Mouse (Mus musculus): Measurements from ENCODE around the gene Sebox.
A peak's percentile ranks its signal among the peaks of the same experiment; 100 is the strongest.

Gene Sebox

DNA sequence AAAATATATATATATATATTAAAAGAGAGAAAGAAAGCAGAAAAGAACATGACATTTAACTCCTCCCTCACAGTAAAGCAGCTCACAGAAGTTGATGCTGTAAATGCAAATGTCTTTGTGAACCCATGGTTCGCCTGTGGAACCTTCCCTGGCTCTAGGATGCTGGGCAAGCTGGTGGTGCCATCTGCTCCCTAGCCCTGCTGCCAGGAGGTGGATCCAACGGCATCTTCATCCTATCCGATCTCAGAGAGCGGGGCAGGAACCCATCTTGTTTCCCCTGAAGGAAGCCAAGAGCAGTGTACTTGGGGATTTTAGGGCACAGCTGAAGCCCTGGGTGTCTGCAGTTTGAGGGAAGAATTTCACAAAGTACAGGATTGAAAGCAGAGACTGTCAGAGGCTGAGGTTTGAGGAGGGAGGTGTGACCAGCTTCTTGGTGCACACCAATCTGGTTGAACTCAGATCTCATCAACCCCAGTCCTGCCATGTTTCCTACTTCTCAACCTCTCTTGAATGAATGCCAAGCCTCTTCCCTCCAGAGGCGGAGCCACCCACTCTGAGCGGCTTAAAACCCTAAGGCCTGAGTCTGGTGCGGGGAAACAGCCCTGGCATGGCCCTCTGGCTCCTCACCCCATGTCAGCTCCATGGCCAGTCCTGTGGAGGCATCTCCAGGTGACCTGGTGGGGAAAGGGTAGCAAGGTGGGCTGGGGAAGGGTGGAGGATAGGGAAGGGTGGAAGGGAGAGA, at the start of gene Sebox:
TSS of gene Sebox (plus strand) at position 539 of the 742 bp plus-strand sequence.
- no peak for DNase-seq (ENCODE audit: low spot score in 2 of 2)

DNA sequence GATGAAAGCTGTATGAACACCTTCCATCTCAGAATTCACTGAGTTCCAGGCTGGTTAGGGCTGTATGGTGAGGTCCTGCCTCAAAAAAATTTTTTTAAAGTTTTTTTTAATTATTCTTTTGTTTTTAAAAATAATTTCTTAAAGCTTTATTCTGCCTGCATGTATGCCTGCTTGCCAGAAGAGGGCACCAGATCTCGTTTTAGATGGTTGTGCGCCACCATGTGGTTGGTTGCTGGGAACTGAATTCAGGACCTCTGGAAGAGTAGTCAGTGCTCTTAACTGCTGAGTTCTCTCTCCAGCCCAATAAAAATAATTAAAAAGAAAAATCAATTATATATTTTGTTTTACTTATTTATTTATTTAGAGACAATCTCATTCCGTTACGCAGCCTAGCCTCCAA, 49.6 kb upstream of the Sebox start:
- peak in 1 of 2 experiments; percentile 26 for DNase-seq (ENCODE audit: low spot score in 2 of 2)

DNA sequence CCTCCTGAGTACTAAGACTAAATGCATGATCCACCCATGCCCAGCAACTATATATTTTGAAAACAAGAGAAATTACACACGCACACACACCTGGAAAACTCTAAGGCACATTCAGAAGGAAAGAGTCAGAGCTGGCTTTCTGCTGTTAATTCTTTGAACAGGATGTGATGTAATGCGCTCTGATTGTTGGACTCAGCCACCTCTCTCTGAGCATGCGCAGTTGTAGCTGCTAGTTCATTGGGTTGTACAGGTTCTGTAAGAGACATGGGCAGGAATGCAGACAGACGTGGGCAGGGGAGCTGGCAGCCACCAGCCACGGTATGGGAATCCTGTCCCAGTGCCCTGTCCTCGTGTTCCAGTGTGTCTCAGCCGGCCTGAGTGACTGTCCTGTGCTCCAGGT, 49.0 kb upstream of the Sebox start:
- DNase-seq (ENCODE audit: low spot score in 2 of 2), result no peak

DNA sequence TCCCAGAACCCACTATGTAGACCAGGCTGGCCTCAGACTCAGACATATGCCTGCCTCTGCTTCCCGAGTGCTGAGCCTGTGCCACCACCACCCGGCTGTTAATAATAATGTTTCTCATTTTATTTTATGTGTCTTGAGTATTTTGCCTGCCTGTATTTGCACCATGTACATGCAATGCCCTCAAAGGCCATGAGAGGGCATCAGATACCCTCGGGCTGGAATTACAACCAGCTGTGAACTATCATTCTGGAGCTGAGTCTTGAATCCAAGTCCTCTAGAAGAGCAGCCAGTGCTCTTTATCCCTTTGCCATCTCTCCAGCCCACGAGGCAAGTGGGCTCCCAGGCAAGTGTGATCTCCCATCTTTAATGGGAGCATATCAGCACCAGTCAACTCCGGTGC, 47.9 kb upstream of the Sebox start:
- peak in 1 of 2 experiments; percentile 25 for DNase-seq (ENCODE audit: low spot score in 2 of 2)

DNA sequence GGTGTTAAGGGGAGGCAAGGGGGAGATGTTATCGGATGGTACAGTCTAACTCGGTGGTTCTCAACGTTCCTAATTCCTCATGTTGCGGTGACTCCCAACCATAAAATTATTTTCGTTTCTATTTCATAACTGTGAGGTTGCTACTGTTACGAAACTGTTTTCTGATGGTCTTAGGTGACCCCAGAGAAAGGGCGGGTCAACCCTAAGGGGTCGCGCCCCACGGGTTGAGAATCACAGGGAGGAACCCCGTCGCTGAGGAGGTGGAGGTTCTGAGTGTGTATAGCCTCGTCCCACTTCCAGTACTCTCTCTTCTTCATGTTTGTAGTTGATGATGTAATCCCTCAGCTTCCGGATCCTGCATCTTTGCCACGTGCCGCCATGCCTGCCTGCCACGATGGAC, 44.5 kb upstream of the Sebox start:
- no peak for DNase-seq (ENCODE audit: low spot score in 2 of 2)

DNA sequence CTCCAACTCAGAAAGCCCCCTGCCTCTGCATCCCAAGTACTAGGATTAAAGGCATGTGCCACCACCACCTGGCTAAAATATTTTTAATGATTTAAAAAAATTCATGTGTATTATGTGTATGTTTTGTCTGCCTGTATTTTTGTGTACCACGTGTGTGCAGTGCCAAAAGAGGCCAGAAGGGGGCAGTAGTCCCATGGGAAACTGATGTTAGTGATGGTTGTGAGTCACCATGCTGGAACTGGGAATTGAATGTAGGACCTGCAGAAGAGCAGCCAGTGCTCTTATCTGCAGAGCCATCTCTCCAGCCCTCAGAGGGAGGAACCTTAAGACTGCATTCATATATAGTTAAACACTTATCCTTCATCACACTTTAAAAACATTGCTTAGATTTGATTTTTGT, 41.4 kb upstream of the Sebox start:
- DNase-seq (ENCODE audit: low spot score in 2 of 2), result no peak

DNA sequence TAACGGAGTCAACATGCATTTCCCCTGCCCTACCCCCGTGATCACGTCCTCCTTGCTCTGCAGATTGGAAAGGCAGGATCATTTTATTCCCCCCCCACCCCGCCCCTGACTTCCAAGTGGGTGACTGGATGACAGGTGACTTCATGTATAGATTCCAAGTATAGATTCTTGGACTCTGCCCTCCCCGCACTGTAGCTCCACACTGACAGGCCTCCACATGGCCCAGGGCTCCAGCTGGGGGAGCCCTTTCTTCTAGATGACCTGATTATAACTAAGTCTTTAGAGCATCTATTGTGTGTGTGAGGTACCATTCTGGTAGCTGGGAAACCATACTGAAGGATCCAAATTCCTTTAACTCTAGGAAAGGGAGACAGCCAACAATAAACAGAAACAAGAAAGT, 40.6 kb upstream of the Sebox start:
- DNase-seq (ENCODE audit: low spot score in 2 of 2), result no peak

DNA sequence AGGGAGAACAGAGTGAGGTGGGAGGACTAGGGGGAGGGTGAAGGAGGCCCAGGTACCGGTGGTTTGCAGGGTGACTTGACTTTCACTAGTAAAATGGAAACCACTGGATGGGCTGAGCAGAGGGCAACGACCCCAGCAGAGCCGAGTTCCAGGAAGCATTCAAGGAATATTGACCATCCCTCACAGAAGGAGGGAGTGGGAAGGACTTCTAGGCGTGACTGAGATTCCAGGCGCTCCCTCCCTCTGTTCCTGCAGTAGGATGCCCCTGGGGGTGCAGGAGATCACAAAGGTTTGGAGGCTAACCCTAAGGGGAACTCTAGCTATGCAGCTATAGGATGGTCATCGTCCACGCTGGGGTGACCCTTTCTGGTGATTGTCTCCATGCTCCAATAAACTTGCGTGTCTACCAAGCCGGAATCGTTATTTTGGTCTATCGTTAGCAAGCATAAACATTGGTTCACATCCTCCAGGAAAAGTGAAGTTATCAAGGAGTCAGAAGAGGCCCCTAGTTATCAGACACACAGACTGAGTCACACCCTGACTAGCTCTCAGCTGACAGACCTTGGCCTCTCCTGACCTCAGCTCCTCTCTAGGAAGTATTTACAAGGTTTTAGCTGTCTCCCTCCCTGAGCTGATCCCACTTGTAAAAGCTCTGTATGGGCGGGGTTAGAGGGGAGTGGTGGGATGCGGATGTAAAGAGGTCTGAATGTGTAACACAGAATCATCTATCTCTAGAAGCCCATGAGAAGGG, 39.8 kb upstream of the Sebox start:
- DNase-seq (ENCODE audit: low spot score in 2 of 2), result no peak

DNA sequence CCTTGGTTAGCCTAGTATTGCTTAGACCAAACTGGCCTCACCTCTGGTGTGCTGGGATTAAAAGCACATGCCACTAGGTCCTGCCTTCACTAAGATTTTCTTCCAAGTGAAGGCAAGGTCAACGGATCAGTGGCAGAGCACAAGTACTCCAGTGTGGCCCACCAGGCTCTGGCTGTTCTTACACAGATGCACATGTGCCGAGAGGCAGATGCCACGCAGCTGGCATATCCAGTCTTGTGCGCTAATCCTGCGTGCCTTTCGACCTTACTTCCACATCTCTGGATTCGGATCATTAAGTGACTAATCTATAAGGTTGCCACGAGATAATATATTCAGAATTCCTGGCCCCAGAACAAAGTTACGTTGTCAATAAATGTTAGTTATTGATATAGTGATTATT, 38.1 kb upstream of the Sebox start:
- no peak for DNase-seq (ENCODE audit: low spot score in 2 of 2)

DNA sequence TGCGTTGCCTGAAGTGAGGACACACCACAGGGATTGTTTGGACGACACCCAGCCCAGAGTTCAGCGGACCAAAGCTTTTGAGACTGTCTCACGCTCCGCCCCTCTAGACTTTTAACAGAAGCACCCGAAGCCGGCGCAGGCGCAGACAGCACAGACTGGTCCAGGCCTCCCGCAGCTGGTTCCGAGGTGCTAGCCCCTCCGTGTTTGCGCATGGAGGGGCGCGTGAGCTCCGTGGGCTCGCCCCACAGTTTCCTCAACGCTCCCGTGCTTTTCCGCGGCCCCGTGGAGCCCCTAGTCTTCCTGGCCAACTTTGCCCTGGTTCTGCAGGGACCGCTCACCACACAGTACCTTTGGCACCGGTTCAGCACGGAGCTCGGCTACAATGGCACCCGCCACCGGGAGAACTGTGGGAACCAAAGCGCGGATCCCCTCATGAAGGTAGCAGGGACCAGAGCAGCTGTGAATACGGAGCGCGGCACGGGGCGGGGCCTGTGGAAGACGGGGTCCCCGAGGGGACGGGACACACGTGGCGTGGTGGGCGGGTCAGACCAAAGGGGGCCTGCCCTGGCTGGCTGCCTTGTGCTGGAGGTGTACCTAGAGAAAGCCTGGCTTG, 37.6 kb upstream of the Sebox start, which contains the start of gene Slc46a1:
TSS of gene Slc46a1 (plus strand) at position 130 of the 613 bp plus-strand sequence.
- DNase-seq (ENCODE audit: low spot score in 2 of 2), result peak; percentile 90

DNA sequence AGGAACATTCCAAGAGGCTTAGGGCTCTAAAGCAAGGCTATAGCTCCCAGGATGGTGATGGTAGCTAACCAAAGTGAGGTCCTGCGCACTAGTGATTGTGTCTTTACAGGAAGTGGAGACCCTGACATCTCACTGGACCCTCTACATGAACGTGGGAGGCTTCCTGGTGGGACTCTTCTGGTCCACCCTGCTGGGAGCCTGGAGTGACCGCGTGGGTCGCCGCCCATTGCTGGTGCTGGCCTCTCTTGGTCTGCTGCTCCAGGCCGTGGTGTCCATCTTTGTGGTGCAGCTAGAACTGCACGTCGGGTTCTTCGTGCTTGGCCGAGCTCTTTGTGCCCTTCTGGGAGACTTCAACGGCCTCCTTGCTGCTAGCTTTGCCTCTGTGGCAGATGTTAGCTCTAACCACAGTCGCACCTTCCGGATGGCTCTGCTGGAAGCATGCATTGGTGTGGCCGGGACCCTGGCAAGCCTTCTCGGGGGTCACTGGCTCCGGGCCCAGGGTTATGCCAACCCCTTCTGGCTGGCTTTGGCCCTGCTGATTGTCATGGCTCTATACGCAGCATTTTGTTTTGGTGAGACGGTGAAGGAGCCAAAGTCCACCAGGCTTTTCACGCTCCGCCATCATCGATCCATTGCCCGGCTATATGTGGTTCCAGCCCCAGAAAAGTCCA, 36.9 kb upstream of the Sebox start:
- DNase-seq (ENCODE audit: low spot score in 2 of 2), result peak in 1 of 2 experiments; percentile 24

DNA sequence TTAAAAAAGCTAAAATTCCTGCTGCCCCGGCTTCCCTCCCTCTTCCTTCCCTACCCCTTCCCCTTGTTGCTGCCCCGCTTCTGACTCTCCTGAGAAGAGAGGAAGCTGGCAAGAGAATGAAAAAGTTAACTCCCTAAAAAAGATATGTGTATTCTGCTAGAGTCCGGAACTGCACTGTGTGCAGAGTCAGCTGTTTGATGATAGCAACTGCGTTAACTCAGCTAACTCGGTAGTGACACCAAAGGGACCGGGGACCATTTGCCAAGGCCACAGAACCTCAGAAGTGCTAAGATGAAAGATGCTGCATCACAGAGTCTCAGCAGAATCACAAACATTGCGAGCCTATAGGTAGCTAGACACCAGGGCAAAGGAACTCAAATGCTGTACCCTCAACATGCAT, 35.7 kb upstream of the Sebox start:
- no peak for DNase-seq (ENCODE audit: low spot score in 2 of 2)

DNA sequence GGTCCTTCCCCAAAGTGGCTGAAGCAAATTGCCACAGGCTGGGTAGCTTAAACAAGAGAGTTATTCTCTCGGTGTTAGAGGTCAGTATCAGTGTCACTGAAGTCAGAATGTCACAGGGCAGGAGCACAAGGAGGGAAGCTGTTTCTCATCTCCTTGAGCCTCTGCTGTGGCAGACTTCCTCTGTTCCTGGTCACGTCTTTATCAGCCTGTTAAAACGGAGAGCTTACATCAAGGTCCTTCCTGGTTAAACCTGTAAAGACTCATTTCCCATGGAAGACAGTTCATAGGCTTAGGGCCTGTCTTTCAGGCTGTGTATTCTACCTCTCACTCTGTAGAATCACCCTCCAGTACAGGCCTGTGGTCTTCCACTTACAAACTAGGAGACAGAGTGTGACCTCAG, 35.3 kb upstream of the Sebox start:
- no peak for DNase-seq (ENCODE audit: low spot score in 2 of 2)

DNA sequence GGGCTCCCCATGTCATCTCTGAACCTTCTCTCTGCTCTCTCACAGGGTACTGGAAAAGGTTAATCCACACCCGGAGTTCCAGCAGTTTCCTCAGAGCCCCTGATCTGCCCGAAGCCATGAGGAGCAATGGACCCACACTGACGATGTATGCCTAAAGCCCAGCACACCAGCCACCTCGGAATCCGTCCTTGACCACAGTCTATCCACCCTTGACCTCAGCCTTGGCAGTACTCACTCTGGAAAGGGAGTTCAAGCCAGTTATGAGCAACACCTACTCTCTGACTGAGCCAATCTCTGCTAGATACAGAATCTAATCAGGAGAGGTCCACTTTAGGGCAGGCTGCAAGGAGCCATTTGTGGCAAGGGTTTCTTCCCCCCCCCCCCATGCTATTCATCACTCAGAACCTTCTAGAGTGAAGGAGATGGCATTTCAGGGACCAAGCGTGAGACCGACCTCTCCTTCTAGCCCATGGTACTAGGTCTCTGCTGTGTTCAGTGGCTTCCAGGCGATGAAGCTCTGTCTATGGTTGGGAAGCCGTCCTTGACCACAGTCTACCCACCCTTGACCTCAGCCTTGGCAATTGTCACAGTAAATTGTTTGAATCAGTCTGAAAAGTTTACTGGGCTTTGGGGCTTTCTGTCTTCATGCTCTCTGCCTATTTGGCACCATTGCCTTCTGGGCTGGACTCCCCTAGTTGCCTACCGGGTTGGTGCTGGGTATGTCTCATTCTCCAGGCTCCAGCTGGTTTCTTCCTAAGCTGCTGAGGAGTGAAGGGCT, 31.7 kb upstream of the Sebox start:
- DNase-seq (ENCODE audit: low spot score in 2 of 2), result no peak

DNA sequence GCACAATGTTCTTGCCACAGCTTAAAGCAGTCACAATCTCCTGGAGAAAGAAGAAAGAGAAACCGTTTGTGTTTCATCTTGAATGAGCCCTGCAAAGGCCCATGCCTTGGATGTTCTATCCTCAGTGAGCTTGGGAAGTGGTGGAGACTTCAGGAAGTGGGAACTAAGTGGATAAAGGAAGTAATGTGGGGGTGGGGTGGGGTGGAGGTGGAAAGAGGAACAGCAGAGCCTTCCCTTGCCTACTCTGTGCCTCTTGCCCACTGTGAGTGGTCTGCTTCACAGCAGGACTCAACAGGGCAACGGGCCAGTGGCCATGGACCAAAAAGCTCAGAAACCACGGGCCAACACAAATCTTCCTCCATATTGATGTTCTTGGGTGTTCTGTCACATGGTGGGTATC, 28.0 kb upstream of the Sebox start:
- DNase-seq (ENCODE audit: low spot score in 2 of 2), result no peak

DNA sequence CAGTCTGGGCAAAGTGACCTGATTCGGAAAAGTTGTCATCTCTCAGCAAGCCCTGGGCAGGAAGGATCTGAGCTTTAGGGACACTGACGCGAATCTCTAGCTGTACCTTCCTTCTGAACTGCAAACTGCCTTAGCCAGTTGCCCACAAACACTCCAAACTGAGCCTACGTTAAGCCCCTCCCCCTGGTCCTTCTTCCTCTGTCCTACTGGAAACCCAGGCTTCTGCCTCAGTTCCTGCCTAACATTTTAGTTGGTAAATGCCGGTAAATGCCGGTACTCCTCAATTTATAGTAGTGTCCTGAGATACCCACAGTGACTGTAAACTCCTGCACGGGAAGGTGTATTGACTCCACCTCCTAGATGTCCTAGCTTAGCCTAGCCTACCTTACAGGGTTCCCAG, 19.6 kb upstream of the Sebox start:
- DNase-seq (ENCODE audit: low spot score in 2 of 2), result no peak

DNA sequence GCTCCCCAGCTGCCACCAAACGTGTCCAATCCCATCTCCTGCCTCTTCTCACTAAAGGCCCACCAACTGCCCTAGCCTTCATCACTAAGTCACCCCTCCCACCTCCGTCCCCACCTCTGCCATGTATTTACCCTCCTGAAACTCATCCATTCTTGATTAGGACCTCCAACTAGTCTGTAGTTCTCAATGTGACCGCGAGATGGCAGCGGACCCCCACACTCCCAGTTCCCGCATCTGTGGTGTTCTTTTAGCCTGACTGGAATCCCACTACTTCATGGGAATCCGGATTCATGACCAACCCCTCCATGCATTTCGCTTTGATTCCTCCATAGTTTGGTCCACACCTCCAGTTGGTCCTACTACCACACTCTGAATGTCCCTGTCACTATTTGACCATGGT, 15.1 kb upstream of the Sebox start:
- peak; percentile 32 to 77 for DNase-seq (ENCODE audit: low spot score in 2 of 2)

DNA sequence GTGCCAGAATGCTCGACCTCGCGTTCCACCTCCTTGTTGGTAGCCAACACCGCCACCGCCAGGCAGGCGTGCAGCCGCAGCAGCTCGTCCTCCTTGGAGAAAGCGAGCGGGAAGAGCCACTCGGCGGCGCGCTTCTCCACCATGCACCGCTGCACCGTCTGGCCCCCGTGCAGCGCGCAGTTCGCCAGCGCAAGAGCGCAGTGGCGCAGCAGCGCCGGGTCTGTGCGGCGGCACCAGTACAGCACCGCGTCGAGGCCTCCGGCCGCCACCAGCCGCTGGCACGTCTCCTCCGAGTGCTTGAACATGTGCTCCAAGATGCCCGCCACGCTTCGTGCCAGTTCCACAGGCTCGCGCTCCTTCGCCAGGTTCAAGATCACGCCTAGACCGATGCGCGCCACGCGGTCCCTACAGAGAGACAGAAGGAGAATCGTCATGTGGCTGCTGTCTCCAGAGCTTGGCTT, 12.4 kb upstream of the Sebox start:
- DNase-seq (ENCODE audit: low spot score in 2 of 2), result no peak

DNA sequence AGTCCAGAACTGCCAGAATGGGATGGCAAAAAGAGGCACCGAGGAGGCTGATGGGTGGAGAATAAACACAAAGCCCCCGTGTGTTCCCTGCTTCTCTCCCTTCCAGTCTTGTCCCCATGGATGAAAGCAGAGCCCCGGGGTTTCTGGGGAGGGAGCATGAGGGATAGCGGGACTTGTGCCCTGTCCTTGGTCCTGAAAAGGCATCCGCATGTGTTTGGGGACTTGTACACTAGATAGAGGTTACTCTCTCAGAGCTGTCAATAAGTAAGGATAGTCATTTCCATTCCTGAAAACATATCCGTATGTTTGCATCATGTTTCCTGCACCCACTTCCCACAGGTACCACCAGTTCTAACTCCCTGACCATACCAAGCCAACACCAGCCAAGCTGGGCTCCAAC, 7.3 kb upstream of the Sebox start:
- DNase-seq (ENCODE audit: low spot score in 2 of 2), result no peak

DNA sequence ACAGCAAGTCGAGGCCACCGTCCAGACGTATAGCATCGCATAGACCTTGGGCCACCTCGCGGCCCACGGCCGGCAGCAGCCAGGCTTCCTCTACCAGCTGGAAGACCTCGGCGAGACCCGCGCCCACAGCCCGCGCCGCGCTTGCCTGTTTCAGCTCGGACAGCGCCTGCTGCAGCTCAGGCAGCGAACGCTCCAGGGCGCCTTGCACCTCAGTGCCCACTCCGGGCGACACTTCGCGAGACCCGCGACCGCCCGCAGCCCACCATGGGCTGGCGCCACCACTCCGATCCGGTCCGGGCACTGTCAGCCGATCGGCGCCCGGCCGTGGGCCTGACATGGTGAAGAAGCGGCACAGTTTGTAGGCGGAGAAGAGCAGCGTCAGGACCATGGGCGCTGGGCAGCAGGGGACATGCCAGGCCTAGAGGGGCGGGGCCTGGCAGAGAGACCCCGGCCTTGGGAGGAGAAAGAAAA, 6.1 kb upstream of the Sebox start:
- DNase-seq (ENCODE audit: low spot score in 2 of 2), result no peak

Measured in urinary bladder, postnatal 4 days (tissue).